Mouse (Mus musculus) spleen, adult 2 months (tissue): Measurements from ENCODE around the gene Abhd11.

Experiments
- CTCF ChIP-seq: fragments of 200-500 bp; IDR thresholded peaks from 2 replicates; pipeline ENCODE4 v1.5.1; 2011; ENCODE audit warnings: mild to moderate bottlenecking, inconsistent platforms; ENCODE audit not compliant: insufficient read depth, insufficient read length, insufficient replicate concordance; ENCODE audit errors: extremely low read depth
- POLR2A ChIP-seq: fragments of 200-500 bp; IDR thresholded peaks from 2 replicates; pipeline ENCODE4 v1.6.1; 2011; ENCODE audit warnings: low read depth, low read length, inconsistent platforms

GRCm38 (mm10) chr5:134998359-134998758 is 10.6 kb upstream of the Abhd11 start:
- TF ChIP-seq CTCF (no peak), POLR2A (no peak)
